Mouse (Mus musculus) left cerebral cortex, adult 2 months (tissue): ENCODE measurements around the gene Lmntd1. TPM values are rescaled to one million over a fixed set of nuclear protein-coding genes. Genes with fewer than 3 reads are reported as not detected.

Experiments
- DNase-seq, 2 experiments: peaks; one replicate each; pipeline ENCODE4 v3.0.0; 2021 to 2022; ENCODE audit warnings: low spot score in 2 of 2, mixed read lengths in 1 of 2; ENCODE audit errors: extremely low spot score in 1 of 2
- H3K27ac ChIP-seq: fragments of 200-600 bp; 2 replicates; pipeline ENCODE4 v1.8.1; 2022
- H3K4me3 ChIP-seq: fragments of 200-600 bp; 2 replicates; pipeline ENCODE4 v1.8.1; 2022
- CTCF ChIP-seq: fragments of 200-600 bp; IDR thresholded peaks from 2 replicates; pipeline ENCODE4 v1.8.1; 2022; ENCODE audit warnings: antibody characterized with exemption, mild to moderate bottlenecking, moderate library complexity
- intact Hi-C: fragments of 180-260 bp; cut with DNase I; formaldehyde crosslinking; loops from one replicate; pipeline ENCODE4 v1.15.1; 2025
- total RNA-seq, 2 experiments: library from RNA; stranded (reverse); gene quantifications; 2 replicates each; pipeline ENCODE4 v1.2.3; 2021

Gene Lmntd1
- total RNA-seq, 2 experiments from 2014 or later: 1.8 to 2.0 TPM

GRCm38 (mm10) chr6:145598794-145599555 lies 15.1 kb downstream of the Lmntd1 start:
- no peak for DNase-seq
- no peak for TF ChIP-seq CTCF
- H3K27ac ChIP-seq: no peak overlapping the region
- intact Hi-C loops: no loop called here
- H3K4me3 ChIP-seq: no peak overlapping the region

- no peak overlapping the region for H3K4me3 ChIP-seq
- intact Hi-C loops: no loop called here
- TF ChIP-seq CTCF: no peak
- H3K27ac ChIP-seq: no peak overlapping the region
- DNase-seq: no peak
Observed at GRCm38 (mm10) chr6:145595905-145596304, 18.2 kb downstream of the Lmntd1 start.

GRCm38 (mm10) chr6:145593991-145594390 lies 20.1 kb downstream of the Lmntd1 start:
- intact Hi-C loops: no loop called here
- H3K27ac ChIP-seq: no peak overlapping the region
- TF ChIP-seq CTCF: no peak
- no peak for DNase-seq
- no peak overlapping the region for H3K4me3 ChIP-seq

GRCm38 (mm10) chr6:145592531-145592998 lies 21.6 kb downstream of the Lmntd1 start:
- no peak for TF ChIP-seq CTCF
- no peak overlapping the region for H3K27ac ChIP-seq
- intact Hi-C loops: no loop called here
- DNase-seq: no peak
- H3K4me3 ChIP-seq: no peak overlapping the region

GRCm38 (mm10) chr6:145592036-145592435 lies 22.1 kb downstream of the Lmntd1 start:
- Histone ChIP-seq H3K27ac (no peak overlapping the region), H3K4me3 (no peak overlapping the region)
- intact Hi-C loops: no loop called here
- TF ChIP-seq CTCF: no peak
- no peak for DNase-seq

GRCm38 (mm10) chr6:145591578-145591977 lies 22.5 kb downstream of the Lmntd1 start:
- no peak overlapping the region for H3K4me3 ChIP-seq
- DNase-seq: no peak
- intact Hi-C loops: no loop called here
- H3K27ac ChIP-seq: no peak overlapping the region
- no peak for TF ChIP-seq CTCF

GRCm38 (mm10) chr6:145590501-145591293 lies 23.4 kb downstream of the Lmntd1 start:
- Histone ChIP-seq H3K4me3 (no peak overlapping the region), H3K27ac (no peak overlapping the region)
- no peak for TF ChIP-seq CTCF
- intact Hi-C loops: no loop called here
- DNase-seq: no peak

GRCm38 (mm10) chr6:145585052-145585973 lies 28.8 kb downstream of the Lmntd1 start:
- intact Hi-C loops: no loop called here
- no peak for TF ChIP-seq CTCF
- Histone ChIP-seq H3K27ac (peak overlapping the region; percentile 53; the same call in 1 of the 2 replicates), H3K4me3 (peak overlapping the region; percentile 8; the same call in 1 of the 2 replicates)
- no peak for DNase-seq

- DNase-seq: no peak
- TF ChIP-seq CTCF: no peak
- H3K4me3 ChIP-seq: no peak overlapping the region
- intact Hi-C loops: no loop called here
- no peak overlapping the region for H3K27ac ChIP-seq
Observed at GRCm38 (mm10) chr6:145581366-145582170, 32.6 kb downstream of the Lmntd1 start.

- Histone ChIP-seq H3K27ac (no peak overlapping the region), H3K4me3 (no peak overlapping the region)
- TF ChIP-seq CTCF: no peak
- intact Hi-C loops: no loop called here
- no peak for DNase-seq
Observed at GRCm38 (mm10) chr6:145579761-145580160, 34.4 kb downstream of the Lmntd1 start.
